Mouse (Mus musculus): ENCODE measurements around the gene Spcs1.

The Spcs1 gene

GRCm38 (mm10) chr14:30951154-30951825, 50.2 kb downstream of the Spcs1 start, which contains the start of gene Nek4:
Nek4 (plus strand) TSS chr14:30951377.
- DNase-seq (ENCODE audit: low read depth, low spot score): peak; percentile 97

GRCm38 (mm10) chr14:30949986-30950385, 51.5 kb downstream of the Spcs1 start:
- no peak for DNase-seq (ENCODE audit: low read depth, low spot score)
